Mouse (Mus musculus): ENCODE measurements around the gene Plin3. TPM values are rescaled to one million over a fixed set of nuclear protein-coding genes. Genes with fewer than 3 reads are reported as not detected.
"Not testable (repeated sequence)": the region's sequence is repeated elsewhere in the genome, so short reads cannot be mapped to it uniquely, and the experiment has no call there.

Plin3 gene
- polyA plus RNA-seq, 1 experiment from 2014 or later = 95.1 TPM

GRCm38 (mm10) chr17:56262645-56263094, 30.0 kb downstream of the Plin3 start:
- no peak overlapping the region for H3K27ac ChIP-seq (ENCODE audit: low read depth)
- H3K9ac ChIP-seq (ENCODE audit: low read length) = no peak overlapping the region
- H3K9me3 ChIP-seq (ENCODE audit: control insufficient read depth, low read length) = no peaks in the 10 kb centered on the region
- no peak overlapping the region for H3K4me2 ChIP-seq (ENCODE audit: low read length)
- no peak overlapping the region for H3K4me3 ChIP-seq (ENCODE audit: low read depth, low read length)
- no peaks in the 10 kb centered on the region for H3K27me3 ChIP-seq (replicated peaks; ENCODE audit: control insufficient read depth, insufficient read depth, low read length)
- peaks cover 51% of the 10 kb centered on the region for H3K36me3 ChIP-seq (ENCODE audit: control insufficient read depth, insufficient read depth, low read length)
- ATAC-seq (replicated peaks; ENCODE audit: low FRiP score, low TSS enrichment, low read depth) = no peak
- H3K4me1 ChIP-seq (replicated peaks; ENCODE audit: control insufficient read depth, insufficient read depth, low read length) = peaks cover 11% of the 10 kb centered on the region
- no peak for DNase-seq (ENCODE audit: low spot score)
- 83% methylated on average over 3 of the region's 3 CpGs for WGBS

- no peak overlapping the region for H3K4me2 ChIP-seq (ENCODE audit: low read length)
- H3K4me3 ChIP-seq (ENCODE audit: low read depth, low read length) = no peak overlapping the region
- 72% methylated on average over 3 of the region's 3 CpGs for WGBS
- H3K36me3 ChIP-seq (ENCODE audit: control insufficient read depth, insufficient read depth, low read length) = peaks cover 51% of the 10 kb centered on the region
- H3K4me1 ChIP-seq (replicated peaks; ENCODE audit: control insufficient read depth, insufficient read depth, low read length) = peaks cover 14% of the 10 kb centered on the region
- H3K9ac ChIP-seq (ENCODE audit: low read length) = no peak overlapping the region
- no peak overlapping the region for H3K27ac ChIP-seq (ENCODE audit: low read depth)
- DNase-seq (ENCODE audit: low spot score) (no peak), ATAC-seq (replicated peaks; ENCODE audit: low FRiP score, low TSS enrichment, low read depth) (no peak)
- no peaks in the 10 kb centered on the region for H3K27me3 ChIP-seq (replicated peaks; ENCODE audit: control insufficient read depth, insufficient read depth, low read length)
- no peaks in the 10 kb centered on the region for H3K9me3 ChIP-seq (ENCODE audit: control insufficient read depth, low read length)
Measured at GRCm38 (mm10) chr17:56261166-56261565, 31.5 kb downstream of the Plin3 start.

- Histone ChIP-seq H3K27ac (ENCODE audit: low read depth) (no peak overlapping the region), H3K4me3 (ENCODE audit: low read depth, low read length) (no peak overlapping the region), H3K4me2 (ENCODE audit: low read length) (no peak overlapping the region), H3K27me3 (replicated peaks; ENCODE audit: control insufficient read depth, insufficient read depth, low read length) (no peaks in the 10 kb centered on the region), H3K9ac (ENCODE audit: low read length) (no peak overlapping the region), H3K9me3 (ENCODE audit: control insufficient read depth, low read length) (no peaks in the 10 kb centered on the region), H3K4me1 (replicated peaks; ENCODE audit: control insufficient read depth, insufficient read depth, low read length) (peaks cover 14% of the 10 kb centered on the region), H3K36me3 (ENCODE audit: control insufficient read depth, insufficient read depth, low read length) (peaks cover 47% of the 10 kb centered on the region)
- DNase-seq (ENCODE audit: low spot score) (no peak), ATAC-seq (replicated peaks; ENCODE audit: low FRiP score, low TSS enrichment, low read depth) (no peak)
- 92% methylated on average over 10 of the region's 10 CpGs for WGBS
Measured at GRCm38 (mm10) chr17:56259301-56260037, 33.2 kb downstream of the Plin3 start.

- not testable (repeated sequence) for H3K27ac ChIP-seq (ENCODE audit: low read depth); ATAC-seq (replicated peaks; ENCODE audit: low FRiP score, low TSS enrichment, low read depth); DNase-seq (ENCODE audit: low spot score); H3K4me3 ChIP-seq (ENCODE audit: low read depth, low read length); H3K9ac ChIP-seq (ENCODE audit: low read length); H3K27me3 ChIP-seq (replicated peaks; ENCODE audit: control insufficient read depth, insufficient read depth, low read length); H3K9me3 ChIP-seq (ENCODE audit: control insufficient read depth, low read length)
- 62% methylated on average over 2 of the region's 2 CpGs for WGBS
- Histone ChIP-seq H3K36me3 (ENCODE audit: control insufficient read depth, insufficient read depth, low read length) (peaks cover 47% of the 10 kb centered on the region), H3K4me1 (replicated peaks; ENCODE audit: control insufficient read depth, insufficient read depth, low read length) (peaks cover 14% of the 10 kb centered on the region), H3K4me2 (ENCODE audit: low read length) (peak overlapping the region; percentile 11; the same call in 1 of the 2 replicates)
Measured at GRCm38 (mm10) chr17:56258812-56259211, 33.9 kb downstream of the Plin3 start.

DNA sequence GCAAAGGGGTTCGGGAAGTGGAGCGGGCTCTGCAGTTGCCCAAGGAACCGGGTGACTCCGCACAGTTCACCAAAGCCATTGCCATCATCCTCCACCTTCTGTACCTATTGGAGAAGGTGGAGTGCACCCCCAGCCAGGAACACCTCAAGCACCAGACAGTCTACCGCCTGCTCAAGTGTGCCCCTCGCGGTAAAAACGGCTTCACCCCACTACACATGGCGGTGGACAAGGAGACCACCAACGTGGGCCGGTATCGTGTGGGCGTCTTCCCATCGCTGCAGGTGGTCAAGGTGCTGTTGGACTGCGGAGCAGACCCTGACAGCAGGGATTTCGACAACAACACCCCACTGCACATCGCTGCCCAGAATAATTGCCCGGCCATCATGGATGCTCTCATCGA, 34.4 kb downstream of the Plin3 start:
- WGBS = 94% methylated on average over 19 of the region's 19 CpGs
- DNase-seq (ENCODE audit: low spot score); H3K27me3 ChIP-seq (replicated peaks; ENCODE audit: control insufficient read depth, insufficient read depth, low read length); H3K9me3 ChIP-seq (ENCODE audit: control insufficient read depth, low read length); H3K4me2 ChIP-seq (ENCODE audit: low read length); H3K27ac ChIP-seq (ENCODE audit: low read depth); H3K4me3 ChIP-seq (ENCODE audit: low read depth, low read length); H3K9ac ChIP-seq (ENCODE audit: low read length); ATAC-seq (replicated peaks; ENCODE audit: low FRiP score, low TSS enrichment, low read depth): not testable (repeated sequence)
- Histone ChIP-seq H3K4me1 (replicated peaks; ENCODE audit: control insufficient read depth, insufficient read depth, low read length) (peaks cover 14% of the 10 kb centered on the region), H3K36me3 (ENCODE audit: control insufficient read depth, insufficient read depth, low read length) (peaks cover 47% of the 10 kb centered on the region)

DNA sequence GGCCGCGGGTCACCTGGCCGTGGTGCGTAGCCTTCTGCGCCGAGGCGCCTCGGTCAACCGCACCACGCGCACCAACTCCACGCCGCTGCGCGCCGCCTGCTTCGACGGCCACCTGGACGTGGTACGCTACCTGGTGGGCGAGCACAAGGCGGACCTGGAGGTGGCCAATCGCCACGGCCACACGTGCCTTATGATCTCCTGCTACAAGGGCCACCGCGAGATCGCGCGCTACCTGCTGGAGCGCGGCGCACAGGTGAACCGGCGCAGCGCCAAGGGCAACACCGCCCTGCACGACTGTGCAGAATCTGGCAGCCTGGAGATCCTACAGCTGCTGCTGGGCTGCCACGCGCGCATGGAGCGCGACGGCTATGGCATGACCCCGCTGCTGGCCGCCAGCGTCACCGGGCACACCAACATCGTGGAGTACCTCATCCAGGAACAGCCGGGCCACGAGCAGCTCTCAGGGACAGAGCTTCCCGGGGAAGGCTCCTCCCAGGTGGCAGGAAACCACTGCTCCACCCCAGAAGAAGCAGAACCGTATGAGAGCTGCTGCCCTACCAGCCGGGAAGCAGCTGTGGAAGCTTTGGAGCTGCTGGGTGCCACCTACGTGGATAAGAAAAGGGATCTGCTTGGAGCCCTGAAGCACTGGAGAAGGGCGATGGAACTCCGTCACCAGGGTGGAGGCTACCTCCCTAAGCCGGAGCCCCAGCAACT, 35.3 kb downstream of the Plin3 start:
- no peak for ATAC-seq (replicated peaks; ENCODE audit: low FRiP score, low TSS enrichment, low read depth)
- peak overlapping the region; percentile 74 for H3K4me3 ChIP-seq (ENCODE audit: low read depth, low read length)
- no peaks in the 10 kb centered on the region for H3K9me3 ChIP-seq (ENCODE audit: control insufficient read depth, low read length)
- H3K4me1 ChIP-seq (replicated peaks; ENCODE audit: control insufficient read depth, insufficient read depth, low read length) = peaks cover 14% of the 10 kb centered on the region
- H3K36me3 ChIP-seq (ENCODE audit: control insufficient read depth, insufficient read depth, low read length) = peaks cover 41% of the 10 kb centered on the region
- no peaks in the 10 kb centered on the region for H3K27me3 ChIP-seq (replicated peaks; ENCODE audit: control insufficient read depth, insufficient read depth, low read length)
- no peak for DNase-seq (ENCODE audit: low spot score)
- H3K4me2 ChIP-seq (ENCODE audit: low read length) = peak overlapping the region; percentile 87
- H3K27ac ChIP-seq (ENCODE audit: low read depth) = no peak overlapping the region
- WGBS = 9% methylated on average over 55 of the region's 58 CpGs
- H3K9ac ChIP-seq (ENCODE audit: low read length) = peak overlapping the region; percentile 53

- peak; percentile 89 for DNase-seq (ENCODE audit: low spot score)
Measured at GRCm38 (mm10) chr17:56256239-56256881, 36.3 kb downstream of the Plin3 start, which contains the start of gene Fem1a. Gene Fem1a (plus strand): TSS chr17:56256810.

GRCm38 (mm10) chr17:56255863-56256238, 36.8 kb downstream of the Plin3 start:
- peaks cover 28% of the 10 kb centered on the region for H3K36me3 ChIP-seq (ENCODE audit: control insufficient read depth, insufficient read depth, low read length)
- DNase-seq (ENCODE audit: low spot score) (peak; percentile 95), ATAC-seq (replicated peaks; ENCODE audit: low FRiP score, low TSS enrichment, low read depth) (peak; percentile 90)
- H3K4me1 ChIP-seq (replicated peaks; ENCODE audit: control insufficient read depth, insufficient read depth, low read length) = peaks cover 21% of the 10 kb centered on the region
- WGBS = under 1% methylated on average over 32 of the region's 32 CpGs
- H3K27me3 ChIP-seq (replicated peaks; ENCODE audit: control insufficient read depth, insufficient read depth, low read length) = no peaks in the 10 kb centered on the region
- peak overlapping the region; percentile 75 for H3K4me2 ChIP-seq (ENCODE audit: low read length)
- no peaks in the 10 kb centered on the region for H3K9me3 ChIP-seq (ENCODE audit: control insufficient read depth, low read length)
- H3K9ac ChIP-seq (ENCODE audit: low read length) = peak overlapping the region; percentile 51; the same call in 1 of the 2 replicates
- H3K27ac ChIP-seq (ENCODE audit: low read depth) = peak overlapping the region; percentile 94
- peak overlapping the region; percentile 74 for H3K4me3 ChIP-seq (ENCODE audit: low read depth, low read length)

More at GRCm38 (mm10) chr17:56256239-56256881, 36.3 kb downstream of the Plin3 start, which contains the start of gene Fem1a:
- no peaks in the 10 kb centered on the region for H3K9me3 ChIP-seq (ENCODE audit: control insufficient read depth, low read length)
- H3K27ac ChIP-seq (ENCODE audit: low read depth) = peak within 1 kb of the TSS; percentile 94
- peak within 1 kb of the TSS; percentile 74 for H3K4me3 ChIP-seq (ENCODE audit: low read depth, low read length)
- H3K4me1 ChIP-seq (replicated peaks; ENCODE audit: control insufficient read depth, insufficient read depth, low read length) = peaks cover 16% of the 10 kb centered on the region
- H3K27me3 ChIP-seq (replicated peaks; ENCODE audit: control insufficient read depth, insufficient read depth, low read length) = no peaks in the 10 kb centered on the region
- H3K36me3 ChIP-seq (ENCODE audit: control insufficient read depth, insufficient read depth, low read length) = peaks cover 33% of the 10 kb centered on the region
- under 1% methylated on average over 28 of the region's 28 CpGs for WGBS
- peak within 1 kb of the TSS; percentile 53 for H3K9ac ChIP-seq (ENCODE audit: low read length)
- ATAC-seq (replicated peaks; ENCODE audit: low FRiP score, low TSS enrichment, low read depth) = peak; percentile 88
- peak within 1 kb of the TSS; percentile 87 for H3K4me2 ChIP-seq (ENCODE audit: low read length)
